Mouse (Mus musculus): ENCODE data around the gene Tpx2. TPM values are rescaled to one million over a fixed set of nuclear protein-coding genes. Genes with fewer than 3 reads are reported as not detected.

The Tpx2 gene
- total RNA-seq, 1 experiment = 77.8 TPM

- Histone ChIP-seq H3K27ac (ENCODE audit: insufficient read depth, low read depth, low read length, poor library complexity, severe bottlenecking) (no peak overlapping the region), H3K4me1 (ENCODE audit: control insufficient read depth in 2 of 2, insufficient read depth in 2 of 2, low read length in 2 of 2, poor library complexity in 1 of 2) (peaks cover 9 to 32% of the 10 kb centered on the region in 2 experiments), H3K36me3 (ENCODE audit: control insufficient read depth, insufficient read depth, low read length, poor library complexity, severe bottlenecking) (no peaks in the 10 kb centered on the region), H3K9me3 (ENCODE audit: control insufficient read depth, insufficient read depth, low read depth, low read length) (no peaks in the 10 kb centered on the region), H3K9ac (ENCODE audit: insufficient read depth, low read depth, low read length, poor library complexity, severe bottlenecking) (no peak overlapping the region), H3K4me3 (ENCODE audit: insufficient read depth in 1 of 2, low read depth in 1 of 2, low read length in 2 of 2, poor library complexity in 1 of 2, severe bottlenecking in 1 of 2) (no peak overlapping the region)
- TF ChIP-seq MAFK (IDR thresholded peaks at IDR 0.05; ENCODE audit: insufficient read depth, low read depth, low read length) (no peak), ZNF384 (IDR thresholded peaks at IDR 0.05; ENCODE audit: low read depth, low read length) (no peak), HCFC1 (IDR thresholded peaks at IDR 0.05; ENCODE audit: borderline replicate concordance, insufficient read depth, low read length) (no peak)
- no peak for DNase-seq (ENCODE audit: low read depth, low spot score)
- in situ Hi-C loops (cut with MboI; ENCODE audit: low sequenced_read_pairs in 2 of 2, unreplicated experiment in 2 of 2) = no loop called here
Measured at GRCm38 (mm10) chr2:152825713-152826112, 22.1 kb upstream of the Tpx2 start.

GRCm38 (mm10) chr2:152826481-152826880 is 21.3 kb upstream of the Tpx2 start:
- no peak for DNase-seq (ENCODE audit: low read depth, low spot score)
- in situ Hi-C loops (cut with MboI; ENCODE audit: low sequenced_read_pairs in 2 of 2, unreplicated experiment in 2 of 2) = no loop called here
- Histone ChIP-seq H3K36me3 (ENCODE audit: control insufficient read depth, insufficient read depth, low read length, poor library complexity, severe bottlenecking) (no peaks in the 10 kb centered on the region), H3K4me1 (ENCODE audit: control insufficient read depth in 2 of 2, insufficient read depth in 2 of 2, low read length in 2 of 2, poor library complexity in 1 of 2) (peaks cover 5 to 25% of the 10 kb centered on the region in 2 experiments), H3K27ac (ENCODE audit: insufficient read depth, low read depth, low read length, poor library complexity, severe bottlenecking) (no peak overlapping the region), H3K9ac (ENCODE audit: insufficient read depth, low read depth, low read length, poor library complexity, severe bottlenecking) (no peak overlapping the region), H3K9me3 (ENCODE audit: control insufficient read depth, insufficient read depth, low read depth, low read length) (no peaks in the 10 kb centered on the region), H3K4me3 (ENCODE audit: insufficient read depth in 1 of 2, low read depth in 1 of 2, low read length in 2 of 2, poor library complexity in 1 of 2, severe bottlenecking in 1 of 2) (no peak overlapping the region)
- TF ChIP-seq CHD2 (IDR thresholded peaks at IDR 0.05; ENCODE audit: low read depth, low read length) (no peak), MAFK (IDR thresholded peaks at IDR 0.05; ENCODE audit: insufficient read depth, low read depth, low read length) (no peak), ZC3H11A (IDR thresholded peaks at IDR 0.05; ENCODE audit: borderline replicate concordance, low read depth, low read length) (no peak), HCFC1 (IDR thresholded peaks at IDR 0.05; ENCODE audit: borderline replicate concordance, insufficient read depth, low read length) (no peak), ZNF384 (IDR thresholded peaks at IDR 0.05; ENCODE audit: low read depth, low read length) (no peak)

GRCm38 (mm10) chr2:152827321-152828010 is 20.3 kb upstream of the Tpx2 start:
- Histone ChIP-seq H3K4me3 (ENCODE audit: insufficient read depth in 1 of 2, low read depth in 1 of 2, low read length in 2 of 2, poor library complexity in 1 of 2, severe bottlenecking in 1 of 2) (peak overlapping the region; percentile 4 to 45; a peak in 2 of 4 replicates), H3K27ac (ENCODE audit: insufficient read depth, low read depth, low read length, poor library complexity, severe bottlenecking) (no peak overlapping the region), H3K9me3 (ENCODE audit: control insufficient read depth, insufficient read depth, low read depth, low read length) (no peaks in the 10 kb centered on the region), H3K36me3 (ENCODE audit: control insufficient read depth, insufficient read depth, low read length, poor library complexity, severe bottlenecking) (no peaks in the 10 kb centered on the region), H3K9ac (ENCODE audit: insufficient read depth, low read depth, low read length, poor library complexity, severe bottlenecking) (no peak overlapping the region), H3K4me1 (ENCODE audit: control insufficient read depth in 2 of 2, insufficient read depth in 2 of 2, low read length in 2 of 2, poor library complexity in 1 of 2) (peaks cover 4 to 24% of the 10 kb centered on the region in 2 experiments)
- DNase-seq (ENCODE audit: low read depth, low spot score) = no peak
- in situ Hi-C loops (cut with MboI; ENCODE audit: low sequenced_read_pairs in 2 of 2, unreplicated experiment in 2 of 2) = no loop called here
- no peak for TF ChIP-seq HCFC1 (IDR thresholded peaks at IDR 0.05; ENCODE audit: borderline replicate concordance, insufficient read depth, low read length)
- no peak for TF ChIP-seq ZC3H11A (IDR thresholded peaks at IDR 0.05; ENCODE audit: borderline replicate concordance, low read depth, low read length)
- no peak for TF ChIP-seq MAFK (IDR thresholded peaks at IDR 0.05; ENCODE audit: insufficient read depth, low read depth, low read length)
- TF ChIP-seq CHD2 (IDR thresholded peaks at IDR 0.05; ENCODE audit: low read depth, low read length) = no peak

- TF ChIP-seq ZC3H11A (IDR thresholded peaks at IDR 0.05; ENCODE audit: borderline replicate concordance, low read depth, low read length) = no peak
- no peak for TF ChIP-seq MAFK (IDR thresholded peaks at IDR 0.05; ENCODE audit: insufficient read depth, low read depth, low read length)
- no peak for TF ChIP-seq ZNF384 (IDR thresholded peaks at IDR 0.05; ENCODE audit: low read depth, low read length)
- no peak for TF ChIP-seq CHD2 (IDR thresholded peaks at IDR 0.05; ENCODE audit: low read depth, low read length)
- H3K4me3 ChIP-seq (ENCODE audit: insufficient read depth in 1 of 2, low read depth in 1 of 2, low read length in 2 of 2, poor library complexity in 1 of 2, severe bottlenecking in 1 of 2) = peak overlapping the region; percentile 4 to 45; a peak in 3 of 4 replicates
- H3K27ac ChIP-seq (ENCODE audit: insufficient read depth, low read depth, low read length, poor library complexity, severe bottlenecking) = no peak overlapping the region
- no peaks in the 10 kb centered on the region for H3K9me3 ChIP-seq (ENCODE audit: control insufficient read depth, insufficient read depth, low read depth, low read length)
- no peaks in the 10 kb centered on the region for H3K36me3 ChIP-seq (ENCODE audit: control insufficient read depth, insufficient read depth, low read length, poor library complexity, severe bottlenecking)
- DNase-seq (ENCODE audit: low read depth, low spot score) = no peak
- in situ Hi-C loops (cut with MboI; ENCODE audit: low sequenced_read_pairs in 2 of 2, unreplicated experiment in 2 of 2) = no loop called here
- H3K4me1 ChIP-seq (ENCODE audit: control insufficient read depth in 2 of 2, insufficient read depth in 2 of 2, low read length in 2 of 2, poor library complexity in 1 of 2) = peaks cover 4 to 21% of the 10 kb centered on the region in 2 experiments
- peak overlapping the region; percentile 5; the same call in 1 of the 2 replicates for H3K9ac ChIP-seq (ENCODE audit: insufficient read depth, low read depth, low read length, poor library complexity, severe bottlenecking)
Measured at GRCm38 (mm10) chr2:152828011-152828370, 19.8 kb upstream of the Tpx2 start.
